Mouse (Mus musculus) gastrocnemius, postnatal 14 days (tissue): Measurements from ENCODE around the gene Cept1. TPM values are rescaled to one million over a fixed set of nuclear protein-coding genes. Genes with fewer than 3 reads are reported as not detected.

Source experiments
- DNase-seq: peaks from one replicate; pipeline ENCODE4 v3.0.0; 2021; ENCODE audit warnings: mixed read lengths
- intact Hi-C: fragments of 180-260 bp; cut with DNase I; formaldehyde crosslinking; loops from one replicate; pipeline ENCODE4 v1.15.1; 2025; ENCODE audit warnings: low total_unique reads
- total RNA-seq, 2 experiments: library from RNA; stranded (reverse); gene quantifications; 2 replicates each; pipeline ENCODE4 v1.2.3; 2021

Cept1 gene
- total RNA-seq, 2 experiments from 2014 or later = 14.7 to 16.1 TPM

DNA sequence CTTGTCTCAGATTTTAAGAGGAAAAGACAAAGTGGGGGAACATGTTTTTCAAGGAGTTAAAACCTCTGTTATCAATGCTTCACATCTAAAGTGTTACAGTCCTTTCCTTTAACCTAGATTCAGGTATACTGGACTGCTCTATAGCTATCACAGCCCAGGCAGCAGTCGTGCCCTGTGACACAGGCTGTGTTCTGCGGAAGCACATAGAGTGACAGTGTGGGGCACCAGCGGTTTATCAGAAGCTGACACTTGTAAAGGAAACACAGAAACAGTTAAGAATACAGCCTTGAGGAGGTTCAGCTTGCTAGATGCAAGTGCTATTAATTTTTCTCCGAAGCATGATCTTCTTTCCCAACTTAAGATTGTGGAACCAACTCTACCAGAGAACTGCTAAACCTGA lies 95.0 kb downstream of the Cept1 start:
- intact Hi-C loops = no loop called here
- DNase-seq = no peak

Other genes starting within 250 kb of the Cept1 start
- not detected for gene Chil6, start 141.6 kb downstream of the Cept1 start, total RNA-seq
- under 1 TPM; 0.09 to 0.10 TPM for gene Dennd2d, start 65.4 kb downstream of the Cept1 start, total RNA-seq
- gene Dram2, start within 50 bp of the Cept1 start, total RNA-seq = 10 to 100 TPM; 60.9 to 69.0 TPM
- 1 to 10 TPM; 6.5 to 7.4 TPM for gene Lrif1, start 137.2 kb upstream of the Cept1 start, total RNA-seq
- gene Cd53, start 242.3 kb upstream of the Cept1 start, total RNA-seq = 1 to 10 TPM; 2.1 to 2.2 TPM